Comparison of ENCODE assay signal across 8 mouse cellular contexts in genomic region chr9:94537051-94537917, GRCm38 (mm10). TPM values are rescaled to one million over a fixed set of nuclear protein-coding genes. Genes with fewer than 3 reads are reported as not detected.
A peak's percentile ranks its signal among the peaks of the same experiment; 100 is the strongest.
DNase-seq lines count a peak whose midpoint lies in the region; ATAC-seq and TF ChIP-seq lines count a peak whose summit lies in the region.

No protein-coding gene starts in this region.

- no peaks in the 10 kb centered on the region for H3K9me3 ChIP-seq in embryonic facial prominence, embryonic 15.5 days (replicated peaks)
- H3K9me3 ChIP-seq in kidney, embryonic 14.5 days (ENCODE audit: control insufficient read depth, low read length), result no peaks in the 10 kb centered on the region

- H3K27me3 ChIP-seq in embryonic facial prominence, embryonic 15.5 days, result no peaks in the 10 kb centered on the region
- H3K27me3 ChIP-seq in kidney, embryonic 14.5 days (ENCODE audit: control insufficient read depth, insufficient read depth, low read length), result no peaks in the 10 kb centered on the region
- H3K27me3 ChIP-seq in liver, adult 2 months (ENCODE audit: control insufficient read depth, insufficient read depth, low read length), result no peaks in the 10 kb centered on the region

- ATAC-seq in embryonic facial prominence, embryonic 15.5 days (ENCODE audit: insufficient number of reproducible peaks, low FRiP score, low TSS enrichment, low read depth), result peak; percentile 52
- peak; percentile 56 for ATAC-seq in kidney, embryonic 14.5 days (ENCODE audit: low FRiP score, low TSS enrichment)
- ATAC-seq in monocyte, adult 5-6 weeks (replicated peaks; ENCODE audit: insufficient number of reproducible peaks, low FRiP score, low TSS enrichment, poor library complexity, severe bottlenecking), result 0 out of 2 replicates have a peak, but pooled peaks have one; percentile 14

- H3K9ac ChIP-seq in embryonic facial prominence, embryonic 15.5 days, result peak overlapping the region; percentile 77
- peak overlapping the region; percentile 79 for H3K9ac ChIP-seq in kidney, embryonic 14.5 days (ENCODE audit: low read depth, low read length)
- peak overlapping the region; percentile 90 for H3K9ac ChIP-seq in liver, adult 2 months (ENCODE audit: low read depth, low read length)

- peak; percentile 92 for DNase-seq in 3134 (ENCODE audit: extremely low read depth, insufficient read length, low spot score)
- DNase-seq in adrenal gland, postnatal 4 days (ENCODE audit: low spot score in 2 of 2), result peak; percentile 27 to 44
- DNase-seq in heart, adult 9 months (ENCODE audit: low spot score in 2 of 2), result peak; percentile 55 to 64
- DNase-seq in liver, adult 2 months (ENCODE audit: extremely low read depth, low read depth, low spot score), result peak; percentile 75
- DNase-seq in spleen, postnatal 36 days (ENCODE audit: low spot score in 2 of 2), result peak; percentile 58 to 68

- H3K4me2 ChIP-seq in embryonic facial prominence, embryonic 15.5 days (replicated peaks), result peak overlapping the region; percentile 80
- peak overlapping the region; percentile 87 for H3K4me2 ChIP-seq in kidney, embryonic 14.5 days (replicated peaks; ENCODE audit: low read depth, low read length)

- peaks cover 6% of the 10 kb centered on the region; the same call in 1 of the 2 replicates for H3K4me1 ChIP-seq in embryonic facial prominence, embryonic 15.5 days
- 0 out of 2 replicates have a peak, but pooled peaks cover 11% of the 10 kb centered on the region for H3K4me1 ChIP-seq in kidney, embryonic 14.5 days (ENCODE audit: control insufficient read depth, insufficient read depth, low read length)
- peaks cover 14% of the 10 kb centered on the region for H3K4me1 ChIP-seq in liver, adult 2 months (ENCODE audit: control insufficient read depth, insufficient read depth, low read length)

- H3K79me2 ChIP-seq in liver, adult 2 months (ENCODE audit: control insufficient read depth, insufficient read depth, low read length), result peaks cover 7% of the 10 kb centered on the region; the same call in 1 of the 2 replicates

- peak overlapping the region; percentile 98 for H3K27ac ChIP-seq in embryonic facial prominence, embryonic 15.5 days (replicated peaks)
- H3K27ac ChIP-seq in kidney, embryonic 14.5 days (ENCODE audit: low read depth, low read length), result peak overlapping the region; percentile 88
- H3K27ac ChIP-seq in liver, adult 2 months (replicated peaks; ENCODE audit: insufficient read depth, low read depth, low read length), result peak overlapping the region; percentile 89

- H3K4me3 ChIP-seq in embryonic facial prominence, embryonic 15.5 days (replicated peaks), result peak overlapping the region; percentile 88
- H3K4me3 ChIP-seq in kidney, embryonic 14.5 days (ENCODE audit: low read length), result peak overlapping the region; percentile 64
- H3K4me3 ChIP-seq in liver, adult 2 months (ENCODE audit: insufficient read depth, low read depth, low read length), result peak overlapping the region; percentile 90

- TF ChIP-seq CTCF in liver, adult 2 months (IDR thresholded peaks at IDR 0.05; ENCODE audit: low read depth, low read length), result peak; percentile 59

- 0 out of 2 replicates have a peak, but pooled peaks have one; percentile 8 for TF ChIP-seq POLR2A in liver, adult 2 months (IDR thresholded peaks at IDR 0.05; ENCODE audit: extremely low read depth, insufficient read depth, low read length)

- WGBS in embryonic facial prominence, embryonic 15.5 days, result under 1% methylated on average over 100 of the region's 103 CpGs
- under 1% methylated on average over 72 of the region's 103 CpGs for WGBS in kidney, embryonic 14.5 days
- WGBS in liver, adult 2 months, result under 1% methylated on average over 103 of the region's 103 CpGs

- no peaks in the 10 kb centered on the region for H3K36me3 ChIP-seq in embryonic facial prominence, embryonic 15.5 days
- no peaks in the 10 kb centered on the region for H3K36me3 ChIP-seq in kidney, embryonic 14.5 days (ENCODE audit: control insufficient read depth, insufficient read depth, low read length)
- H3K36me3 ChIP-seq in liver, adult 2 months (ENCODE audit: control insufficient read depth, insufficient read depth, low read length), result no peaks in the 10 kb centered on the region

RNA-seq across cellular contexts. Expression of gene 1190002N15Rik, which starts 0.6 kb away (rescaled TPM):
- 10 to 100 TPM; 24.4 to 25.9 TPM for total RNA-seq in adrenal gland, postnatal 4 days (2021)
- polyA plus RNA-seq in embryonic facial prominence, embryonic 15.5 days (2015; fragmentation: Nextera tagmentation; extraction: Ambion mirVana), result 24.0 and 31.6 TPM in 2 replicates
- polyA plus RNA-seq in kidney, embryonic 14.5 days (2014; fragmentation: Nextera tagmentation; extraction: Ambion mirVana), result 17.8 and 17.9 TPM in 2 replicates
- 21.8 and 23.4 TPM in 2 replicates for total RNA-seq in liver, adult 2 months (2014; rRNA removed)
- polyA plus RNA-seq in liver, adult 2 months (2012; rRNA removed), result 10.0 and 10.1 TPM in 2 replicates
- 16.3 to 31.5 TPM (median 17.6 TPM) in 3 replicates for total RNA-seq in monocyte, adult 5-6 weeks (2017)

Comparison
In these comparisons a context has a peak if more than half of its experiments do, and no peak if none do; other contexts are left out.
1. Peak in every context shown above with its lines: DNase-seq, ATAC-seq, H3K4me3 ChIP-seq and H3K27ac ChIP-seq.
2. DNase-seq: peak in every context shown above with its lines; median percentile 92 in 3134; 75 in liver, adult 2 months; 63 in spleen, postnatal 36 days; 60 in heart, adult 9 months; 36 in adrenal gland, postnatal 4 days.